Mouse (Mus musculus) telencephalon, adult 2 months (tissue): ENCODE measurements around the gene Sstr3.

ENCODE experiments used
- DNase-seq: peaks from one replicate; pipeline ENCODE4 v3.0.0-alpha.2; 2011; ENCODE audit warnings: low read depth, low spot score

Sstr3 gene

DNA sequence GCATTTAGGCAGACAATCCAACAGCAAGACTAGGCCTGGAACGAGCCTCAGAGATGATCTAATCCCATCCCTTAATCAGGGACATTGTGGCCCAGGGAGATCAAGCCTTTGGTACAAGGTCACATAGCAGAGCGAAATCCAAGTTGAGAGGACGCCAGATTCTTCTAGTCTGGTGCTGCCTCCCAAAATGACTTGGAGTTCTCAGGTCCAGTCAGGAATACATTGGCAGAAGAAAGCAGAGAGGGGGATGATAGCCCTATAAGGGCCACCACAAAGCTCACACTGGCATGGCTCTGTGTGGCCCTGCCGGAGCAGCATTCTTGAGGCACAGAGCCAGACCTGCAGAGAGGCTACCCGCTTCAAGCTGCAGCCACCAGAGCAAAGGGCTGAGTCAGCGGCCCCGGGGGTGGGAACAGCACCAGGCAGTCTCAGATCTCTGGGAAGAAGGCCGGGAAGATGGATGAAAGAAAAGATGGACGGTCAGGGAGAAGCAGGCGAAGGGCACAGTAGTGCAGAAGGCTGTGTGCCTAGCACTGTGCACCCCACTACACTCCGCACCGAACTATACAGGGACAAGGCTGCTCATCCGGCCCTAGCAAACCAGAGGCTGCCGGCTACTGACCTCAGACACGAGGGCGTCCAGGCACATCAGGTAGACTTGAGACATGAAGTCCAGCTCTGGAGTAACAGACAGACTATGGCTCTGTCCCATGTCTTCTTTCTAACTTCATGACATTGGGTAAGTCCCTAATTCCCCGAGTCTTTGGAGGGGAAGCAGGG is 13.6 kb downstream of the Sstr3 start, which contains the start of gene C1qtnf6:
Gene C1qtnf6, minus strand, starts transcription at position 746 of the 780 bp plus-strand sequence.
- no peak for DNase-seq

DNA sequence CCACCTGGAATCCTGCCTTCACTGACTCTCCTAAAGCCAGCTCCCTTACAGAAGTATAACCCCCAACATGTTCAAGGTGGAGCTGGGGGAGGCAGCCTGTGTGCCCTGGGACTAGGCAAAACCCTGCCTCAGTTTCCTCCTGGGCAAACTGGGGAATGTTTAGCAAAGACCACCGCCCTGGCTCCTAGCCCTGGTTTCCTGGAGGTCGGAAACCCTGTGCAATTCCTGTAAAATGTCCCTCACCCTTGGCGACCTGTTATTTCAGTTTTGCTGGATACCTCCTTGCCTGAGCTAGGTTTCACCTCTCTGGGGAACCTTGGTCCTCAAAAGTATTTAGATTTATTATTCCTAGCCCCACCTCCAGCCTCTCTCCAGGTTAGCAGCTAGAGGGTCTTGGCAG is 14.3 kb downstream of the Sstr3 start:
- no peak for DNase-seq

DNA sequence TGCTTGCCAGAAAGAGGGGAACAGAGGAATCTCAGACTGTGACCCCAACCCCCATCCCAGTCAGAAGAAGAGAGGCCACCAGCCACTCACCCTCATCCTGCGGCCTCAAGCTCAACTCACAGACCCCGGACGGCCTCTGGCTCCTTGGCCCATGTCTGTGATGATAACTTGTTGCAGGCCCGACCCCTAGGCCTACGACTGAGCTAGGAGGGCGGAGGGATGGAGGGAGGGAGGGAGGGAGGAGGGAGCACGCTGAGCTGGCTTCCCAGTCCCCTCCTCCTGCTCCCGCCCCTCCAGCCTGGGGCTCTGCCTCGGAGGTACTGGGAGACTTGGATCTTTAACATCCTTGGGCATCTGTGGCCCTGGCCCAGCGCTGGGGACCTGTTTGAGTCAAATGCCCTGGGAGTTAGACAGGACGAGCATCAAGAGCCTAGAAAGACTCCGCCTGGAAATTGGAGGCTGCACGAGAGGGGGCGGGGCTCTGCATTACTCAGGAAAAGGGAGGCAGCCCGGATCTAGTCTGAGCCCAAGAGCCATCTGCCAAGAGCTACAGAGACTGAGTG is 15.0 kb downstream of the Sstr3 start:
- peak; percentile 50 for DNase-seq

- no peak for DNase-seq
Observed at GRCm38 (mm10) chr15:78528726-78529411, 15.6 kb downstream of the Sstr3 start.

DNA sequence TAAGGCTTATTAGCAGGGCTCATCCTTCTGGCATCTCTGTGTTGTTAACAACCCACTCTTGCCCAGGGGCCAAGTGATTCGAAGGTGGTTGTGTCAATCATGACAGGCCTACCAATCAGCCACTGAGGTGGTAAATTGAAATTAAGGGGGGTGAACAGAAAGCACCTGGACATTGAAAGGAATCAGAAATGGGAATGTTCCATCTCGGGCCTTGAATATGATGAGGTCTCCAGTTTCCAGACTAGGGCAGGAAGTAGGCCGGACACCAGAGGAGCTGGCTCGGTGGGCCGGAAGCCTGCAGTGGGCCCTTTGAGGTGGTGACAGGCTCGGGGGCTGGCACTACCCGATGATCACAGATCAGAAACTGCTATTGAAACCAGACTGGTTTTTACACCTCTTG is 16.5 kb downstream of the Sstr3 start:
- no peak for DNase-seq

DNA sequence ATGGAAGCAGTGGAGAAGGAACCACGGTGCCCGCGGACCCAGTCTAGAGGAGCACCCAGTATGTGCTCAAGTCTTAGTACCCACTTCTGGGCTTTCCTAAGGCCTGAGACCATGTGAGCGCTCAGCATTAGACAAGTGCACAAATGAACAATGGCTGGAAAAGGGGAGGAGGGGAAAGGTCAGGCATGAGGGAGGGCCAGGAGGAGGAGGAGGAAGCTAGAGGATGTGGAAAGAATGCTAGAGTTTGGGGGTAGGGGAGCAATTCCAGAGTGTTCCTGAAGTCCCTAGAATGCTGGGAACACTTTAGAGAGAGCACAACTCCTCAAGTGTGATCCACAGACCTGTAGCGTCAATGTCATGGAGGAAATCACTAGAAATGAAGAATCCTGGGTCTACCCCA is 20.3 kb downstream of the Sstr3 start:
- no peak for DNase-seq

DNA sequence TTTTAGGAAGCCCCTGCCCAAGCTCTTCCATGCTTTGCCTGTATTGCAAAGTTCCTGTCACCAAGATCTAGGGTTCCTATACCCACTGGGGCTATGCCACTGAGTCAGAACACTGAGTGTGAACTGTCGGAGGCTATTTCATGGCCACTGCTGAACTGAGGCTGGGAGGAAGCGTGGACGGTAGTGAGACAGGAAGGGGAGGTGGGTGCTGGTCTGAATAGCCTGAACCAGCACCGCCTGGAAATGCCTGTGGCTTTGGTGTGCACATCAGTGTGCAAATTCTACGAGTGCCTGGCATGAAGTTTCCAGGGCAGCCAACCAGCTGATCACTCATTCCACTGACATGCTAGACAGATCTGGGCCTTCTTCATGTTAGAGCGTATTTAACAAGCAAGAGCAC is 22.6 kb downstream of the Sstr3 start:
- DNase-seq = no peak

GRCm38 (mm10) chr15:78521331-78521730 is 23.2 kb downstream of the Sstr3 start:
- no peak for DNase-seq

DNA sequence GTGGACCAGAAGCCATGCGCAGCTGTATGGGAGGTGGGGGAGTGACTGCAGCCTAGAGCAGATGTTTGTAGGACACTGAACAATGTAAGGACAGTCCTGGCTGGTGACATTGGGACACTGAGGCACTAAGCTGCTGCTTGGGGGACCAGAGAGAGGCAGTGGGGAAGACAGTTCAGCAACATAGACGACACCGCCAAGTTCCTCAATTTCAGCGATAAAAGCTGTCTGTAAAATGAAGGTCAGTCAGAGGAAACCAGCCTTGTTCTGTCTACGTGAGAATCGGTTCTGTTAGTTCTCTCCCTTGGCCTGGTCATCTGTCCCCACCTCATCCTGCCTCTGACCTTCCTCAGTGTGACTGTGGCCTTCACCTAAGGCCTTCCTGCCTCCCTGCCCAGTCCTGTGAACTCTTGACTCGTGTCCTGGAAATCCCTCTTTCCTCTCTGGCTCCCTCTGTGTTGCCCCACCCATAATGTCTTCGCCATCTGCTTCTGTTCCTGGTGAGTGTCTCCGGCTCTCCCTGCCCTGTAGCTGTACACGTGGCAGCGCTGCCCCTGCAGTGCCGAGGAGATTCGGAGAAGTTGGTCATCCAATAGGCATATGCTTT is 24.3 kb downstream of the Sstr3 start:
- no peak for DNase-seq

DNA sequence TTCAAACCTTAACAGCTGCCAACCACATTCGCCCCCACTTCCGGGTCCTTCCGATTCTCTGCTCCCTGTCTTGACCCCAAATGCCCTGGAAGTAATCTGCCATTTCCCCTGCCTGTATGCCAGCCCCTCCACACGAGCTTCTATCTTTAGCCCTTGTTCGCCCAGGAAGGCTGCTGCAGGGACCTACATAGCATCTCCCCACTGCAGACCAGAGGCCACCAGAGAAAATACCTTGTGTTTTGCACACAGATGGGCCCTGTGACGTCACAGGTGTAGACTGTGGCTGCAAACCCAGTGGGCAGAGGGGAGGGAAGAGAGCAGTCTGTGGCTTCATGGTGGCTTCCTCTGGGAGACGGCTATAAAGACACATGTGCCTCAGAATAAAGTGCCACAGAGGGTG is 26.3 kb downstream of the Sstr3 start:
- no peak for DNase-seq

- no peak for DNase-seq
Observed at GRCm38 (mm10) chr15:78515759-78516158, 28.7 kb downstream of the Sstr3 start.

DNA sequence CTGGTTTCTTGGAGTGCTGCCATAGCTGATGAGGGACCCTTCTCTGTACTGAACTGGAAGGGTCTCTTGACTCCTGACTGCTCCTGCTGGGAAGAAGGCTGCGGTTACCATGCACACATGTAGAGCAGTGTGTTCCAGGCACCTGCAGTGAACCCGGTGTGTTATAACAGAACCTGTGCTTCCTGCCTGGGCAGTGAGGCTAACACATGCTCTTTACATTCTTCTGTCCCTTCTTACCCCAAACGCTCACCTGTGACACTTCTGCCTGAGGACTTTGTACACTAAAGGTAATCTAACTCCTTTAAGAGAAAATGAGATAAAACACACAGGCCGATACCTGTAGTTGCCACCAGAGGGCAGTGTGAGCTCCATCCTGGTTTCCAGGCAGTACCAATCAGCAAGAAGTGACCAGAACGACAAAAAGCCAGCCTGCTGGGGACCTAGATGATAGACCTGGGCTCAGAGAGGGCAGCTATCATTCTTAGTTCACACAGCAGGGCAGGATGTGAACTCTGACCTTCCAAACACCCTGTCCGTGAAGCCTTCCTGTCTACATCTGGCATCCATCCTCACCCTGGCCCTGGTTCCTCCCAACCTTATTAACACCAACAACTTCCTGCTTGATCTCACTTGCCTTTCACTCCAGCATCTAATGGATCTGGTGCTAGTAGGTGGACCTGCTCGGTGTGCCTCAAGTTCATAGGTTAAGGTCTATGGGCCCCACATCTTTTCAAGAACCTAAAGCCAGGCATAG is 29.9 kb downstream of the Sstr3 start:
- DNase-seq = peak; percentile 47

GRCm38 (mm10) chr15:78513019-78513418 is 31.5 kb downstream of the Sstr3 start:
- DNase-seq = no peak

DNA sequence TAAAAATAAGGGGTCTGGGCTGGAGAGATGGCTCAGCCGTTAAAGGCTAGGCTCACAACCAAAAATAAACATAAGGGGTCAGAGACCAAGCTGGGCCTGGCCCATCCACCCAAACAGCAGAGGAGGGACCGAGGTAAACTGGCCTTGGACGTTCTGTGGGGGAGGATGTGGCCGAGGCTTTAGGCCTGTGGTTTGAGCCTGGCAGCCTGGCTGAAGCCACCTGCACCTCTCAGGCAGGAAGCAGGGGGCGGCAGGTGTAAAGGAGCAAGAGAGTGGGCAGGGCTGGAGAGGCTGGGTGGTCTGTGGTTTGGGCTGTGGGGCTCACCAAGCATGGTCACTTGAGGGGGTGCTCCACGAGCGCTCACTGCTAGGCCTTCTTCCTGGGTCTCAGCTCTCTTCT is 32.5 kb downstream of the Sstr3 start:
- DNase-seq = no peak

DNA sequence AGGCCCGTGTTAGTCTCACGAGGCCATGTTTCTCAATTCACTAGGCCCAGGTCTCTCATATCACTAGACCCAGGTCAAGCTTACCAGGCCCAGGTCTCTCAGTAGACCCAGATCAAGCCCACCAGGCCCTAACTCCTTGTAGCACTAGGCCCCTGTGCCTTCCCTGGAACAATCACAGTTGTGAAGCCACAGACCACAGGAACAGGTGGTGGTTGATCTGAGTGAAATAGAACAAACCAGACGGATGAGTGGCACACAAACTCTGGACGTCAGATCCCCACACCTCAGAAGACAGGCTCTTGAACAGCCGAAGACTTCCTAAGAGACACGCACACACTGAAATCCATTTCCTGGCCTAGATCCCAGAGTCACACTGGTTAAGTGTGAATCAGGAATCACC is 33.7 kb downstream of the Sstr3 start:
- DNase-seq = no peak

GRCm38 (mm10) chr15:78510121-78510576 is 34.3 kb downstream of the Sstr3 start:
- no peak for DNase-seq

DNA sequence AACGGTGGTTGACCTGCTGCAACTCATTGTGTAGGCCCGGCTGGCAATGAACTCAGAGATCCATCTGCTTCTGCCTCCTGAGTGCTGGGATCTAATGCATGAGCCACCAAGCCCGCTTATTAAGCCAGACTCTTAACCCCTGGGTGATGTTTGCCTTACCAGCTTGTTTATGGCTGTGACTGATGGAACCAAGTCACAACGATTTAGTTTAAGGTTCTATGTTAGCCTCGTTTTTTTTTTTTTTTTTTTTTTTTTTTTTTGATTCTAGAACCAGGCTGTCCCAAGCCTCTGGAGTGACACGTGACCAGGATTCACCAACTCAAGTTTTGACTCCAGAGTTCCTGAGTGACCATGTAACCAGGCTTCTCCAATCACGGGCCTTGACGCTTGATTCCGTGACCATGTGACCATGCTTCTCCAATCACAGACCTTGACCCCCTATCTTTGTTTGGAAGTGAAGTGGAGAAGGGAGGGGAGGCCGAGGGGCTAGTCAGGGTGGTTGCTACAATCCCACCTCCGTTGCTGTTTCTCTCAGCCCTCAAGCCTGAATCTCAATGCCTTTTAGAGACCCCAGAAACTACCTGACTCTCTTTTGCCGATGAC is 35.1 kb downstream of the Sstr3 start:
- no peak for DNase-seq

GRCm38 (mm10) chr15:78508443-78508842 is 36.0 kb downstream of the Sstr3 start:
- no peak for DNase-seq

DNA sequence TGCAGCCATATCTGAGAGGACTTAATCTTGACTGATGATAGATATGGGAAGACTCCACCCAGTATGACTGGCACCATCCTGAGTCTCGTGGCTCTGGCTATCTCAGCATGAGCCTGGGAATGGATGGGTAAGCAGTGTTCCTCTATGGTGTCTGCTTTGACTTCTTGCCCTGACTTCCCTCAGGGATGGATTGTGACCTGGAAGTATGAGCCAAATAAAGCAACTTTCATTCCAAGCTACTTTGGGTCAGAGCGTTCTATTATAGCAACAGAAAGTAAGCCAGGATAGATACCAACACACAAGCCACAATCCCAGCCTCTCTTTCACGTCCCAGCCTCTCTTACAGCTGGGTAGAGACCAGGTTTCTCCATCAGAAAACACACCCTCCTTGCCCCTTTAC is 38.9 kb downstream of the Sstr3 start:
- DNase-seq = no peak

GRCm38 (mm10) chr15:78504816-78505215 is 39.7 kb downstream of the Sstr3 start:
- DNase-seq = no peak

GRCm38 (mm10) chr15:78504013-78504412 is 40.5 kb downstream of the Sstr3 start:
- DNase-seq = no peak
